Mouse (Mus musculus) liver, adult 2 months (tissue): ENCODE results near the gene Atp11a. TPM values are rescaled to one million over a fixed set of nuclear protein-coding genes. Genes with fewer than 3 reads are reported as not detected.

Source experiments
- DNase-seq: peaks from one replicate; pipeline ENCODE4 v3.0.0-alpha.2; 2011; ENCODE audit warnings: low read depth, low spot score; ENCODE audit errors: extremely low read depth
- H3K27ac ChIP-seq: fragments of 200-500 bp; replicated peaks from 2 replicates; pipeline ENCODE4 v1.5.1; 2012; ENCODE audit warnings: low read depth, mild to moderate bottlenecking, control low read depth, inconsistent platforms, low read length; ENCODE audit not compliant: insufficient read depth
- H3K27me3 ChIP-seq: fragments of 200-500 bp; 2 replicates; pipeline ENCODE4 v1.6.1; 2012; ENCODE audit warnings: mild to moderate bottlenecking, moderate library complexity, low read length, inconsistent platforms; ENCODE audit not compliant: control insufficient read depth, insufficient read depth
- H3K36me3 ChIP-seq: fragments of 200-500 bp; 2 replicates; pipeline ENCODE4 v1.6.1; 2012; ENCODE audit warnings: low read length, inconsistent platforms; ENCODE audit not compliant: control insufficient read depth, insufficient read depth
- H3K4me1 ChIP-seq: fragments of 200-500 bp; 2 replicates; pipeline ENCODE4 v1.6.1; 2011; ENCODE audit warnings: low read length; ENCODE audit not compliant: control insufficient read depth, insufficient read depth
- H3K4me3 ChIP-seq: fragments of 200-500 bp; 2 replicates; pipeline ENCODE4 v1.5.1; 2011; ENCODE audit warnings: low read depth, mild to moderate bottlenecking, control low read depth, low read length, moderate library complexity; ENCODE audit not compliant: insufficient read depth
- H3K79me2 ChIP-seq: fragments of 200-500 bp; 2 replicates; pipeline ENCODE4 v1.6.1; 2012; ENCODE audit warnings: inconsistent platforms, mild to moderate bottlenecking, low read length, moderate library complexity; ENCODE audit not compliant: control insufficient read depth, insufficient read depth
- H3K9ac ChIP-seq: fragments of 200-500 bp; 2 replicates; pipeline ENCODE4 v1.6.1; 2012; ENCODE audit warnings: low read depth, mild to moderate bottlenecking, control low read depth, inconsistent platforms, low read length
- CTCF ChIP-seq: fragments of 200-500 bp; IDR thresholded peaks from 2 replicates; pipeline ENCODE4 v1.5.1; 2011; ENCODE audit warnings: low read depth, low read length, control low read depth
- POLR2A ChIP-seq: fragments of 200-500 bp; IDR thresholded peaks from 2 replicates; pipeline ENCODE4 v1.6.1; 2011; ENCODE audit warnings: low read length, control low read depth; ENCODE audit not compliant: insufficient read depth; ENCODE audit errors: extremely low read depth
- WGBS: fragments of 180-500 bp; shearing (Covaris S2); methylation state at CpG from one replicate; pipeline ENCODE4 v1.1.7; 2018; 5-methylcytosine and 5-hydroxymethylcytosine counted together
- polyA plus RNA-seq: library from polyadenylated mRNA; depleted of rRNA; stranded (reverse); fragments of >200 nt; gene quantifications from 2 replicates; pipeline ENCODE4 v1.2.3, GENCODE M21; 2012; rRNA removed
- total RNA-seq: library from RNA; depleted of rRNA; stranded (reverse); fragments of >200 nt; gene quantifications from 2 replicates; pipeline ENCODE4 v1.2.3, GENCODE M21; 2014; rRNA removed

Atp11a gene
- total RNA-seq = 4.8 and 6.8 TPM in 2 replicates
- polyA plus RNA-seq = 6.6 and 6.9 TPM in 2 replicates

DNA sequence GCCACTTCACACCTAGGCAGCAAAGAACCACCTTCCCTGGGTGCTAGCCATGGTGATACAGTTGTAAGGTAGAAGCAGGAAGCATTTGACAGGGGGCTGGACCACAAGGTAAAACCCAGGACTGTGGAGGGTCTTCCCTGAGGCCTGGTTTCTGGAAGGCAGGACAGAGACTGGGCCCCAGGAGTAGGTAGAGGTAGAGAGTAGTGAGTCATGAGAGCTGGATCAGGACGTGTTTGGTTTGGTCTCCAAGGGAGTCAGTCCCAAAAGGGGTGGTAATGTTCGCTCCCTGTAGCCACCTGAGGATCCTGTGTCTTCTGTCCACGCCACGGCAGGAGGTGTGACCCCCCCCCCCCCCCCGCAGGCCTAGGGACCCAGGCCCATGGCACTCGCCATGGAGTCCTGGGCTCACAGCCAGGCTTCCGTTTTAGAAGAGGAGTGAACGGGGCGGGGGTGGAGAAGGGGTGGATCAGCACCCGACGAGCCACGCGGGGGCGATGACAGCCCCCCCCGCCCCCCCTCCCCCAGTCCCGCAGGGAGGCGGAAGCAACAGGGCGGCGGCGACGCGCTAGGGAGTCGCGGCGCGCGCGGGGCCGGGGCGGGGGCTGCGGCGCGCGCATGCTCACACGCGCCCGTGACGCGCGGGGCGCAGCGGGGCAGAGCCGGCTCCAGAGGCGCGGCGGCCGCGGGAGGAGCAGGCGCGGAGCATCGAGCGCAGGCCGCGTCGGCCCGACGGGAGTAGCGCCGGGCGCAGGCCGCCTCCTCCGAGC, at the start of gene Atp11a:
Gene Atp11a (plus strand): TSS at position 624 of the 767 bp plus-strand sequence.
- Histone ChIP-seq H3K36me3 (no peaks in the 10 kb centered on the region), H3K79me2 (no peaks in the 10 kb centered on the region), H3K4me1 (0 out of 2 replicates have a peak, but pooled peaks cover 3% of the 10 kb centered on the region), H3K27ac (no peak within 1 kb of the TSS), H3K27me3 (peaks cover 4% of the 10 kb centered on the region), H3K9ac (peak within 1 kb of the TSS; percentile 90), H3K4me3 (peak within 1 kb of the TSS; percentile 87)
- 3% methylated on average over 55 of the region's 62 CpGs for WGBS
- DNase-seq = peak; percentile 19
- no peak for TF ChIP-seq POLR2A
- no peak for TF ChIP-seq CTCF

DNA sequence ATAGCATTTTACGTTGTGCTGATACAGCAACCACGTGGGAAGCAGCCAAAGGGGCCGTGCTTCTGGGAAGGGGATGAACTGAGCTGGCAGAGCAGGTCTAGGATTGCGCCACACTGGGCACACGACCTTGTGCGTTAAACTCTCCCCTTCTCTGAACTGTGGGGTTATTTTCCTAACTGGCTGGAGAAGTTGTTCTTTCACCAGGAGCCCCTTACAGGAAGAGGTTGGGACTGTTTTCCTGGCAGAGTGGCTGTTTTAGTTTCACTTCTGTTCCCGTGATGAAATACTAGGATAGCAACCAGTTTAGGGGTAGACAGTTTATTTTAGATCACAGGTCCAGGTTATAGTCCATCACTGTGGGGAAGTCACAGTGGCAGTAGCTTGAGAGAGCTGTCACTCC, 45.2 kb upstream of the Atp11a start:
- H3K9ac ChIP-seq = no peak overlapping the region
- TF ChIP-seq POLR2A (no peak), CTCF (no peak)
- no peak overlapping the region for H3K4me3 ChIP-seq
- H3K27me3 ChIP-seq = no peaks in the 10 kb centered on the region
- no peaks in the 10 kb centered on the region for H3K79me2 ChIP-seq
- 16% methylated on average over 7 of the region's 7 CpGs for WGBS
- H3K36me3 ChIP-seq = no peaks in the 10 kb centered on the region
- peak; percentile 100 for DNase-seq
- H3K27ac ChIP-seq = peak overlapping the region; percentile 59
- H3K4me1 ChIP-seq = peaks cover 20% of the 10 kb centered on the region

DNA sequence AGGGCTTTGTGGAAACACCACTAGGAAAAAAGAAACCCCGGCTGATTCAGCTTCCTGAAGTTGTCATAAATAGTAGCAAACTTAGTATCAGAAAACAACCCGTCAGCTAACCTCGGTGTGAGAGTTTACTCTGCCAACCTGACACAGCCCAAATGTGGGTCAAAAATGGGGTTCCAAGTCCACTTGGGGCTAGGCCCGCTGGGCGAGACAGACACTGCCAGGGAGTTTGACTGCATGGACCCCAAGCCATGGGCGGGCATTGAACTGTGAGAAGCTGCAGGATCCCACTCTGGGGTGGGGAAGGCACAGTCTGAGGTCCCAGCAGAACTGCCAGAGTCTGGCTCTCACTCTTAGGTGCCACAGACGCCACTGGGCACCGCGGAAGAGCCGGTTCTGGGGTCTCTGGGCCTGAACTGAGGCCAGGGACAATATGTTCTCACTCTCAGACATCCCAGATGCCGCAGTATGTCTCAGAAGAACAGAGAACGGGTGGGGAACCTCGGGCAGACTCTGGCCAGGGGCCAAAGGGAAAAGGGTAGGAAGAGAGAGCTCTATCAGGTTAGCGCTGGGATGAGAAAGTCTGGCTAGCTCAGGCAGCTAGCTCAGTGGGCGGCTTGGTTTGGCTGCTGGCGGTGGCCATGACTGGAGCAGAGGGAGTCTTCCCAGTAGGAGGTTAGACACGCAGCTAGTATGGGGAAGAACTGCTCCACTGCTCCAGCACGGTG, 40.8 kb upstream of the Atp11a start:
- peak; percentile 90 for DNase-seq
- Histone ChIP-seq H3K27ac (peak overlapping the region; percentile 69), H3K27me3 (no peaks in the 10 kb centered on the region), H3K4me1 (peaks cover 38% of the 10 kb centered on the region), H3K36me3 (no peaks in the 10 kb centered on the region), H3K4me3 (no peak overlapping the region), H3K79me2 (no peaks in the 10 kb centered on the region), H3K9ac (no peak overlapping the region)
- TF ChIP-seq POLR2A = no peak
- TF ChIP-seq CTCF = no peak
- 35% methylated on average over 18 of the region's 18 CpGs for WGBS

DNA sequence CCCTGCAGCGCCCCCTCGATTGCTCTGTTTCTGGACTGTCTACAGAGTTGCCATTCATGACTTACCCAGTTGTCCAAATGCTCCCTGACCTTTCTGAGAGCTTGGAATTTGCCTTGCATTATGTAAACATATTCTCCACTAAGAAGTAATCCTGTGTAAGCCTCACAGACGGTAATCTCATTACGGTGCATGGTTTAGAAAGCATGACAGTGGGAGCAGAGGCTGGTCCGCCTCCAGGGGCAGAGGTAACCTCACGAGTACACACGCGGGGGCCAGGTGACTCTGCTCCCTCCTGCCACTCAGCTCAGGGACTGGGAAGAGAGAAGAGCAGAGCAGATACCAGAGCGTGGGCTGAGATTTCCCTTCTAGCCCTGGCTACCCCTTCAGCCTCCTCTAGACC, 37.7 kb upstream of the Atp11a start:
- Histone ChIP-seq H3K27me3 (no peaks in the 10 kb centered on the region), H3K27ac (peak overlapping the region; percentile 72), H3K4me1 (peaks cover 33% of the 10 kb centered on the region), H3K79me2 (no peaks in the 10 kb centered on the region), H3K4me3 (no peak overlapping the region), H3K36me3 (no peaks in the 10 kb centered on the region), H3K9ac (peak overlapping the region; percentile 20; the same call in 1 of the 2 replicates)
- DNase-seq = peak; percentile 83
- WGBS = 17% methylated on average over 9 of the region's 9 CpGs
- no peak for TF ChIP-seq CTCF
- TF ChIP-seq POLR2A = no peak

DNA sequence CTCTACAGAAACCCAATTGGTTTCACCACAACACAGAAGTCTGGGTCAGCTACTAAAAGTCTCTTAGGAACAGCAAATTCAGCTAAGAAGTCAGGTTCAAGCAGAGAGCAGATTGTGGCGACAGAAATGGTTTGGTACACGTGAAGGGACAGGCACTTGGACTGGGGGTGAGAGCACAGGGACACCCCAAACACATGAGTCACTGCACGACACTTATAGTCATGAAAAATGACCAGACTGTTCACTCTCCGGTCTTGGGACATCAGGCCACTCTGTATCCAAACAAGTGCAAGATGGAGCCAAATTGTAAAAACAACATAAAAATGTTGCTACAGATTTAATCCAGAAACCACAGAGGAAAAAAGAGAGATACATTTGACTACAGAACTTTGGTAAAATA, 28.2 kb upstream of the Atp11a start:
- 78% methylated on average over 4 of the region's 4 CpGs for WGBS
- H3K4me3 ChIP-seq = no peak overlapping the region
- H3K27ac ChIP-seq = no peak overlapping the region
- H3K27me3 ChIP-seq = no peaks in the 10 kb centered on the region
- no peak overlapping the region for H3K9ac ChIP-seq
- H3K36me3 ChIP-seq = no peaks in the 10 kb centered on the region
- no peaks in the 10 kb centered on the region for H3K79me2 ChIP-seq
- H3K4me1 ChIP-seq = no peaks in the 10 kb centered on the region
- DNase-seq = no peak
- TF ChIP-seq POLR2A (no peak), CTCF (no peak)

DNA sequence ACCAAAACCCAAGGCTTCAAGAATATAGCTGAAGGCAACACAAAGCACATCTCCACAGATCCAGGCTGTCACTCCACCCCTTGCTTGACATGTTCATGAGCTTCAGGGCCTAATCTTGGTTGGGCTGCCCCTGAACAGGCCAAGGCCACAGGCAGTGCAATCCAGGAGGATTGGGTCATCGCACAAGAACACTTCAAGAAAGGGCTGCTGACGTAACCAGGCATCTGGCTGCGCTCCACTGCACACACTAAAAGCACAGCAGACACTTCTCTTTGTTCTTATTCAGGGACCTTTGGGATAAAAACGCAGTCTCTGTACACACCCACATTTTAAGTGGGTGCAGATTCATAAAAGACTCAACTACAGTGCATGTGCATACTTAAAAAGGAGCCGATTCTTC, 26.0 kb upstream of the Atp11a start:
- 82% methylated on average over 5 of the region's 5 CpGs for WGBS
- no peaks in the 10 kb centered on the region for H3K27me3 ChIP-seq
- H3K36me3 ChIP-seq = no peaks in the 10 kb centered on the region
- TF ChIP-seq POLR2A (no peak), CTCF (no peak)
- no peak overlapping the region for H3K27ac ChIP-seq
- no peak overlapping the region for H3K4me3 ChIP-seq
- H3K4me1 ChIP-seq = no peaks in the 10 kb centered on the region
- no peaks in the 10 kb centered on the region for H3K79me2 ChIP-seq
- no peak overlapping the region for H3K9ac ChIP-seq
- DNase-seq = no peak
